Mouse (Mus musculus) kidney, embryonic 15.5 days (tissue): ENCODE measurements around the gene Mcub. TPM values are rescaled to one million over a fixed set of nuclear protein-coding genes. Genes with fewer than 3 reads are reported as not detected.
A peak's percentile ranks its signal among the peaks of the same experiment; 100 is the strongest.

Experiments used
- ATAC-seq: fragments of 200-750 bp; cut with Nextera tagmentation; replicated peaks from 2 replicates; pipeline ENCODE4 v1.8.0; 2017; ENCODE audit warnings: moderate TSS enrichment; ENCODE audit not compliant: low FRiP score
- H3K27ac ChIP-seq: fragments of 300-500 bp; sonication (generic); 2 replicates; pipeline ENCODE4 v1.5.1; 2015; ENCODE audit warnings: mild to moderate bottlenecking, inconsistent platforms
- H3K27me3 ChIP-seq: fragments of 300-500 bp; sonication (generic); 2 replicates; pipeline ENCODE4 v1.6.1; 2015; ENCODE audit warnings: inconsistent platforms
- H3K36me3 ChIP-seq: fragments of 300-500 bp; sonication (generic); 2 replicates; pipeline ENCODE4 v1.6.1; 2015; ENCODE audit warnings: inconsistent platforms
- H3K4me1 ChIP-seq: fragments of 300-500 bp; sonication (generic); 2 replicates; pipeline ENCODE4 v1.6.1; 2015; ENCODE audit warnings: inconsistent platforms
- H3K4me2 ChIP-seq: fragments of 300-500 bp; sonication (generic); 2 replicates; pipeline ENCODE4 v1.6.1; 2015; ENCODE audit warnings: moderate library complexity, mild to moderate bottlenecking, inconsistent platforms
- H3K4me3 ChIP-seq: fragments of 300-500 bp; sonication (generic); replicated peaks from 2 replicates; pipeline ENCODE4 v1.5.1; 2015; ENCODE audit warnings: mild to moderate bottlenecking, inconsistent platforms
- H3K9ac ChIP-seq: fragments of 300-500 bp; sonication (generic); 2 replicates; pipeline ENCODE4 v1.6.1; 2015; ENCODE audit warnings: mild to moderate bottlenecking, inconsistent platforms
- H3K9me3 ChIP-seq: fragments of 300-500 bp; sonication (generic); replicated peaks from 2 replicates; pipeline ENCODE4 v1.6.1; 2016; ENCODE audit warnings: inconsistent platforms
- WGBS: fragments of 180-500 bp; shearing (Covaris S2); methylation state at CpG from one replicate; pipeline ENCODE4 v1.1.7; 2015; ENCODE audit warnings: mixed read lengths; 5-methylcytosine and 5-hydroxymethylcytosine counted together
- polyA plus RNA-seq: library from polyadenylated mRNA; unstranded; fragments of >200 nt; fragmentation: Nextera tagmentation; extraction: Ambion mirVana; gene quantifications from 2 replicates; pipeline ENCODE4 v1.2.1, GENCODE M21; 2015

The Mcub gene
- polyA plus RNA-seq, 1 experiment from 2014 or later = 3.7 TPM

GRCm38 (mm10) chr3:129946217-129946914 lies 23.6 kb downstream of the Mcub start:
- Histone ChIP-seq H3K36me3 (no peaks in the 10 kb centered on the region), H3K4me3 (no peak overlapping the region), H3K27ac (no peak overlapping the region), H3K4me2 (no peak overlapping the region), H3K27me3 (no peaks in the 10 kb centered on the region), H3K9ac (no peak overlapping the region), H3K4me1 (no peaks in the 10 kb centered on the region), H3K9me3 (no peaks in the 10 kb centered on the region)
- 58% methylated on average over 5 of the region's 5 CpGs for WGBS
- no peak for ATAC-seq

- Histone ChIP-seq H3K9me3 (no peaks in the 10 kb centered on the region), H3K4me1 (no peaks in the 10 kb centered on the region), H3K4me3 (no peak overlapping the region), H3K27ac (no peak overlapping the region), H3K27me3 (no peaks in the 10 kb centered on the region), H3K4me2 (no peak overlapping the region), H3K36me3 (no peaks in the 10 kb centered on the region), H3K9ac (no peak overlapping the region)
- 67% methylated on average over 4 of the region's 4 CpGs for WGBS
- ATAC-seq = no peak
Observed at GRCm38 (mm10) chr3:129943813-129944212, 26.2 kb downstream of the Mcub start.

- H3K9ac ChIP-seq = no peak overlapping the region
- no peak overlapping the region for H3K4me3 ChIP-seq
- H3K4me1 ChIP-seq = 0 out of 2 replicates have a peak, but pooled peaks cover 4% of the 10 kb centered on the region
- no peaks in the 10 kb centered on the region for H3K27me3 ChIP-seq
- no peaks in the 10 kb centered on the region for H3K9me3 ChIP-seq
- ATAC-seq = no peak
- no peak overlapping the region for H3K4me2 ChIP-seq
- 94% methylated on average over 1 of the region's 1 CpGs for WGBS
- no peaks in the 10 kb centered on the region for H3K36me3 ChIP-seq
- H3K27ac ChIP-seq = no peak overlapping the region
Observed at GRCm38 (mm10) chr3:129941291-129941690, 28.7 kb downstream of the Mcub start.

- Histone ChIP-seq H3K4me1 (0 out of 2 replicates have a peak, but pooled peaks cover 4% of the 10 kb centered on the region), H3K9ac (no peak overlapping the region), H3K27ac (no peak overlapping the region), H3K9me3 (no peaks in the 10 kb centered on the region), H3K4me3 (no peak overlapping the region), H3K27me3 (no peaks in the 10 kb centered on the region), H3K4me2 (no peak overlapping the region), H3K36me3 (no peaks in the 10 kb centered on the region)
- no peak for ATAC-seq
- 92% methylated on average over 2 of the region's 2 CpGs for WGBS
Observed at GRCm38 (mm10) chr3:129940780-129941179, 29.2 kb downstream of the Mcub start.

DNA sequence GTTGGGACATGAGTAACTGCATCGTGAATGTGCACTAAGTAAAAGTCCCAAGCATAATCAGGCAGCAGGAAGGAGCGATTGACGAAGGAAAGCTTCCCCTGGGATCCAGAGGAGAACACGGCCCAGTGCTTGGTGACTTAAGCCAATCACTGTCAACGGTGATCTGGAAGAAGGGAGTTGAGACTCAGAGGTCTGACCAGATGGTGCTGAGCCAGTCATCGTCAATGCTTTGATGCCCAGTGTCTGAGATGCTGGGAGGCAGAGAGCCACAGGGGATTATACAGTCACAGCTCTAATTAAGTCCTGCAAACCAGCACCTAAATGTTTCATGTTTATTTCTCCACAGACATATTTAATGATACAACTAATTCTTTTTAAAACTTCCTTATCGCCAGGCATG lies 30.9 kb downstream of the Mcub start:
- Histone ChIP-seq H3K4me1 (0 out of 2 replicates have a peak, but pooled peaks cover 4% of the 10 kb centered on the region), H3K36me3 (no peaks in the 10 kb centered on the region), H3K4me3 (no peak overlapping the region), H3K9me3 (no peaks in the 10 kb centered on the region), H3K4me2 (no peak overlapping the region), H3K27me3 (no peaks in the 10 kb centered on the region), H3K27ac (no peak overlapping the region), H3K9ac (no peak overlapping the region)
- no peak for ATAC-seq
- WGBS = 55% methylated on average over 7 of the region's 7 CpGs

DNA sequence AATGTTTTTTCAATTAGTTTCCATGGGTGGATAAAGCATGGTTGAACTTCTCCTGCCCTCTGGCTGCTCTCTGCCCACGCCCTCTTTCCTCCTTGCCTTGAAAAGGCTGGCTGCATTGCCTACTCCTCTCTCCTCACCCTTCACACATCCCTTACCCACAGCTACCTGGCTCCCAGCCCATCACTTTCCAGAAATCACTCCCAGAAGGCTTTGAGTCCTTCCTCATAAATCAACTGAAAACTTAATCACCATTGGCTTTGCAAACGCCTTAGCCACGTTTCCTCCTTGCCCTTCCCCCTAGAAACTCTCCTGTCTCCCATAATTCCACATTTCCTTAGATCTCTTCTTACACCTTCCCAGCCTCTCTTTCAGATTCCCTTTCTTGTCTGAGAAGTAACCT lies 32.2 kb downstream of the Mcub start:
- H3K4me1 ChIP-seq = 0 out of 2 replicates have a peak, but pooled peaks cover 4% of the 10 kb centered on the region
- H3K27me3 ChIP-seq = no peaks in the 10 kb centered on the region
- no peaks in the 10 kb centered on the region for H3K36me3 ChIP-seq
- no peak overlapping the region for H3K4me3 ChIP-seq
- no peak overlapping the region for H3K27ac ChIP-seq
- WGBS = 28% methylated on average over 3 of the region's 3 CpGs
- H3K9ac ChIP-seq = no peak overlapping the region
- H3K4me2 ChIP-seq = no peak overlapping the region
- H3K9me3 ChIP-seq = no peaks in the 10 kb centered on the region
- no peak for ATAC-seq

DNA sequence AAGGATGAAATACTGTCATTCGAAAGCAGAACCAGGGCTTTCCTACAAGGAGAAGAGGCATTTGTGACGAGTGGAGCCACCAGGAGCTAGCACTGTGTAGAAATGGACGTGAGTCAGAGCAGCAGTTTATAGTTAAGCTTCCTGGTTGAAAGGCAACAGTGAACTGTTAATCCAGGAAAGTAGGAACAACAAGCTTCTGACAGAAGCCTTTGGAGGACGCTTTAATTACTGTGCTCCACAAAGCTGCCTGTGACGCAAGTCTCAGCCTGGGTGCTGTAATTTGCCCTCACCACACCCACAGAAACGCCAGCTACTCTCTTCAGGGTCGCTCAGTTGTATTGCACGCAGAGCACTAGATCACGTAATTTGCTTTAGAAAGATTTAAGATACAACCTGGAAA lies 33.4 kb downstream of the Mcub start:
- Histone ChIP-seq H3K4me1 (0 out of 2 replicates have a peak, but pooled peaks cover 4% of the 10 kb centered on the region), H3K9ac (no peak overlapping the region), H3K27me3 (no peaks in the 10 kb centered on the region), H3K27ac (no peak overlapping the region), H3K4me2 (no peak overlapping the region), H3K4me3 (no peak overlapping the region), H3K36me3 (no peaks in the 10 kb centered on the region), H3K9me3 (no peaks in the 10 kb centered on the region)
- ATAC-seq = no peak
- WGBS = 32% methylated on average over 9 of the region's 9 CpGs

GRCm38 (mm10) chr3:129932443-129932842 lies 37.6 kb downstream of the Mcub start:
- H3K9ac ChIP-seq = no peak overlapping the region
- no peaks in the 10 kb centered on the region for H3K36me3 ChIP-seq
- H3K4me2 ChIP-seq = no peak overlapping the region
- no peak overlapping the region for H3K4me3 ChIP-seq
- H3K27ac ChIP-seq = no peak overlapping the region
- 49% methylated on average over 4 of the region's 4 CpGs for WGBS
- no peaks in the 10 kb centered on the region for H3K9me3 ChIP-seq
- no peak for ATAC-seq
- no peaks in the 10 kb centered on the region for H3K27me3 ChIP-seq
- H3K4me1 ChIP-seq = no peaks in the 10 kb centered on the region

GRCm38 (mm10) chr3:129930213-129930778 lies 39.7 kb downstream of the Mcub start:
- Histone ChIP-seq H3K4me2 (no peak overlapping the region), H3K36me3 (no peaks in the 10 kb centered on the region), H3K4me3 (no peak overlapping the region), H3K4me1 (no peaks in the 10 kb centered on the region), H3K27ac (no peak overlapping the region), H3K9ac (no peak overlapping the region), H3K27me3 (no peaks in the 10 kb centered on the region), H3K9me3 (no peaks in the 10 kb centered on the region)
- WGBS = 56% methylated on average over 6 of the region's 6 CpGs
- no peak for ATAC-seq

- H3K4me3 ChIP-seq = no peak overlapping the region
- H3K9me3 ChIP-seq = no peaks in the 10 kb centered on the region
- H3K27ac ChIP-seq = no peak overlapping the region
- no peak for ATAC-seq
- no peak overlapping the region for H3K4me2 ChIP-seq
- 86% methylated on average over 3 of the region's 3 CpGs for WGBS
- no peaks in the 10 kb centered on the region for H3K27me3 ChIP-seq
- H3K36me3 ChIP-seq = no peaks in the 10 kb centered on the region
- H3K4me1 ChIP-seq = no peaks in the 10 kb centered on the region
- no peak overlapping the region for H3K9ac ChIP-seq
Observed at GRCm38 (mm10) chr3:129925861-129926260, 44.1 kb downstream of the Mcub start.

DNA sequence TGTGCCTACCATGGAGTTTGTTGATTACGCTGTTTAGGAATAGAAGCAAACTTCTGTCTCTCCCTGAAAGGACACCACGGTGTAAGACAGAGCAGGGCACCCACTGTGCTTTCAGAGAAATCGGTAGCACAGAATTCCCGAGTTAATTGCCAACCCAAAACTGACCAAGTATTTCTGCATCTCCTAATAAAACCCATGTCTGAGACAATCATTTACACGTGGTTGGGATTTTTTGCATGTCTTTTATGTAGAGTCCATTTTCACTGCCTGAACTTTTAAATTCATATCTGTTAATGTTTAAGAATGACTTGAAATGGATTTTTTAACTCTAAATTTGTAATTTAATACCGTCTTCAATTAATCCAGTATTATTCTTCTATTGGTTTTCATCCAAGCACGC lies 46.4 kb downstream of the Mcub start:
- 86% methylated on average over 7 of the region's 7 CpGs for WGBS
- Histone ChIP-seq H3K9ac (no peak overlapping the region), H3K4me2 (no peak overlapping the region), H3K4me1 (no peaks in the 10 kb centered on the region), H3K4me3 (no peak overlapping the region), H3K27me3 (no peaks in the 10 kb centered on the region), H3K36me3 (no peaks in the 10 kb centered on the region), H3K9me3 (no peaks in the 10 kb centered on the region), H3K27ac (no peak overlapping the region)
- ATAC-seq = no peak

GRCm38 (mm10) chr3:129918434-129918833 lies 51.6 kb downstream of the Mcub start:
- ATAC-seq = 0 out of 2 replicates have a peak, but pooled peaks have one; percentile 46
- Histone ChIP-seq H3K36me3 (peaks cover 19% of the 10 kb centered on the region), H3K27me3 (no peaks in the 10 kb centered on the region), H3K4me3 (no peak overlapping the region), H3K9ac (no peak overlapping the region), H3K4me2 (no peak overlapping the region), H3K4me1 (no peaks in the 10 kb centered on the region), H3K27ac (no peak overlapping the region), H3K9me3 (no peaks in the 10 kb centered on the region)
- 15% methylated on average over 13 of the region's 13 CpGs for whole genome bisulfite sequencing
